ENCODE assay signal across 33 mouse cellular contexts in the genomic region with DNA sequence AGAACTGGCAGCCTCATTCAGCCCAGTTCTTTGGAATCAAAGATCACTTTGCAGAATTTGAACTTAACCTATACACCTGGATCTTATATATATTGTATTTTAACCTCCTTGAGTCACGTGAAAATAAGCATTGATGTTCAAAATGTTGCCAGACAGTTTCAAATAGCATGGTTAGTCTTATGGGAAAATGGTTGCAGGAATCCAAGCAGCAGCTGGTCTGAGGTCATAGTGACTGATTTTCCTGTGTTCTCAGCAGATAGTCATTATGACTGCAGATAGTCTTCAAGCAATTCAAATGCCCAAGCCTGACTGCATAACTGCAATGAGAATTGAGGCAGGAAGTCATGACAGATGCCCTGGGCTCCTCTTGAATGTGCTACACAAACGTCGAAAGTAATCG. TPM values are rescaled to one million over a fixed set of nuclear protein-coding genes. Genes with fewer than 3 reads are reported as not detected.
DNase-seq lines count a peak whose midpoint lies in the region; ATAC-seq lines count a peak whose summit lies in the region.
"Had no signal": no experiment of that assay in that cellular context is flagged by ENCODE, and none has a peak within 500 bp of the region (broad histone marks: within the 10 kb centered on the region; RNA-seq: fewer than 3 reads in every experiment).

No protein-coding gene starts in this region.

- peaks cover 43% of the 10 kb centered on the region for H3K27me3 ChIP-seq in forebrain, embryonic 12.5 days
- H3K27me3 ChIP-seq in forebrain, embryonic 15.5 days, result peaks cover 18% of the 10 kb centered on the region
- H3K27me3 ChIP-seq in lung, embryonic 15.5 days, result 0 out of 2 replicates have a peak, but pooled peaks cover 11% of the 10 kb centered on the region
- peaks cover 18% of the 10 kb centered on the region for H3K27me3 ChIP-seq in embryonic facial prominence, embryonic 14.5 days (replicated peaks; ENCODE audit: control insufficient read depth, insufficient read depth, low read length)
- peaks cover 39% of the 10 kb centered on the region for H3K27me3 ChIP-seq in neural tube, embryonic 13.5 days
- H3K27me3 ChIP-seq: Patski; stomach, embryonic 15.5 days had no signal

- 53% methylated on average over 4 of the region's 4 CpGs for WGBS in forebrain, embryonic 12.5 days
- 46% methylated on average over 4 of the region's 4 CpGs for WGBS in forebrain, embryonic 15.5 days
- 44% methylated on average over 4 of the region's 4 CpGs for WGBS in lung, embryonic 15.5 days
- WGBS in embryonic facial prominence, embryonic 14.5 days, result 43% methylated on average over 4 of the region's 4 CpGs
- WGBS in neural tube, embryonic 13.5 days, result 33% methylated on average over 4 of the region's 4 CpGs

- peaks cover 18% of the 10 kb centered on the region for H3K36me3 ChIP-seq in forebrain, embryonic 12.5 days (replicated peaks)
- H3K36me3 ChIP-seq in forebrain, embryonic 15.5 days, result peaks cover 12% of the 10 kb centered on the region; the same call in 1 of the 2 replicates
- H3K36me3 ChIP-seq in lung, embryonic 15.5 days, result peaks cover 17% of the 10 kb centered on the region
- peaks cover 19% of the 10 kb centered on the region for H3K36me3 ChIP-seq in embryonic facial prominence, embryonic 14.5 days (ENCODE audit: control insufficient read depth, insufficient read depth, low read length)
- H3K36me3 ChIP-seq in neural tube, embryonic 13.5 days, result peaks cover 21% of the 10 kb centered on the region

- ATAC-seq in forebrain, embryonic 12.5 days (ENCODE audit: low FRiP score), result peak; percentile 27; the same call in 1 of the 2 replicates
- no peak for ATAC-seq in forebrain, embryonic 15.5 days (replicated peaks)
- ATAC-seq in lung, embryonic 15.5 days (ENCODE audit: borderline replicate concordance, extremely low read depth, low FRiP score, low TSS enrichment), result no peak
- no peak for ATAC-seq in embryonic facial prominence, embryonic 14.5 days (ENCODE audit: low read depth)
- ATAC-seq in neural tube, embryonic 13.5 days (ENCODE audit: low read depth), result peak; percentile 24; the same call in 1 of the 2 replicates
- ATAC-seq: forebrain, embryonic 16.5 days; intestine, postnatal 0 days; midbrain, embryonic 13.5 days; Patski had no signal

- DNase-seq in lung, postnatal 14 days, result no peak
- no peak for DNase-seq in embryonic facial prominence, embryonic 14.5 days (ENCODE audit: low spot score)
- no peak for DNase-seq in left cerebral cortex, postnatal 10 days (ENCODE audit: extremely low spot score in 1 of 2, low spot score in 2 of 2)
- no peak for DNase-seq in heart, postnatal 25 days (ENCODE audit: low spot score)
- DNase-seq: adrenal gland, postnatal 10 days; cerebellum, adult 11 months; gastrocnemius, postnatal 10 days; heart, postnatal 14 days; kidney, adult 9 months; kidney, postnatal 10 days; layer of hippocampus, postnatal 36 days; lung, embryonic 14.5 days; lung, postnatal 36 days; right cerebral cortex, postnatal 25 days had no signal

- no peak overlapping the region for H3K9ac ChIP-seq in forebrain, embryonic 12.5 days
- no peak overlapping the region for H3K9ac ChIP-seq in forebrain, embryonic 15.5 days (replicated peaks)
- no peak overlapping the region for H3K9ac ChIP-seq in lung, embryonic 15.5 days
- H3K9ac ChIP-seq in embryonic facial prominence, embryonic 14.5 days (ENCODE audit: low read depth, low read length), result no peak overlapping the region
- H3K9ac ChIP-seq in neural tube, embryonic 13.5 days, result no peak overlapping the region
- H3K9ac ChIP-seq: limb, embryonic 12.5 days; lung, embryonic 14.5 days; midbrain, embryonic 13.5 days; stomach, embryonic 15.5 days had no signal

- H3K4me3 ChIP-seq in forebrain, embryonic 12.5 days (replicated peaks), result no peak overlapping the region
- no peak overlapping the region for H3K4me3 ChIP-seq in forebrain, embryonic 15.5 days
- H3K4me3 ChIP-seq in lung, embryonic 15.5 days, result no peak overlapping the region
- H3K4me3 ChIP-seq in embryonic facial prominence, embryonic 14.5 days (ENCODE audit: low read depth, low read length), result no peak overlapping the region
- H3K4me3 ChIP-seq in neural tube, embryonic 13.5 days, result no peak overlapping the region
- H3K4me3 ChIP-seq: limb, embryonic 12.5 days; liver, embryonic 15.5 days had no signal

- H3K27ac ChIP-seq in forebrain, embryonic 12.5 days, result no peak overlapping the region
- H3K27ac ChIP-seq in forebrain, embryonic 15.5 days (replicated peaks), result no peak overlapping the region
- H3K27ac ChIP-seq in lung, embryonic 15.5 days, result no peak overlapping the region
- H3K27ac ChIP-seq in embryonic facial prominence, embryonic 14.5 days (replicated peaks; ENCODE audit: low read depth, low read length), result no peak overlapping the region
- H3K27ac ChIP-seq in neural tube, embryonic 13.5 days (replicated peaks), result 0 out of 2 replicates have a peak overlapping the region, but pooled peaks have one; percentile 1
- H3K27ac ChIP-seq: limb, embryonic 12.5 days; liver, embryonic 15.5 days; midbrain, embryonic 13.5 days; stomach, embryonic 15.5 days had no signal

- intact Hi-C loops in left cerebral cortex, postnatal 10 days (cut with DNase I), result loop anchor here (10.0 kb wide), 1 partner anchor 93 kb away; no protein-coding TSS in a partner anchor
- intact Hi-C loops in heart, postnatal 25 days (cut with DNase I), result no loop called here

- H3K9me3 ChIP-seq in forebrain, embryonic 12.5 days, result no peaks in the 10 kb centered on the region
- no peaks in the 10 kb centered on the region for H3K9me3 ChIP-seq in forebrain, embryonic 15.5 days
- no peaks in the 10 kb centered on the region for H3K9me3 ChIP-seq in lung, embryonic 15.5 days
- H3K9me3 ChIP-seq in embryonic facial prominence, embryonic 14.5 days (ENCODE audit: control insufficient read depth, low read length), result no peaks in the 10 kb centered on the region
- no peaks in the 10 kb centered on the region for H3K9me3 ChIP-seq in neural tube, embryonic 13.5 days
- H3K9me3 ChIP-seq: G1E; limb, embryonic 12.5 days; liver, embryonic 15.5 days; midbrain, embryonic 13.5 days; stomach, embryonic 15.5 days had no signal

- peaks cover 21% of the 10 kb centered on the region for H3K4me1 ChIP-seq in forebrain, embryonic 12.5 days
- peaks cover 22% of the 10 kb centered on the region for H3K4me1 ChIP-seq in forebrain, embryonic 15.5 days
- peaks cover 25% of the 10 kb centered on the region for H3K4me1 ChIP-seq in lung, embryonic 15.5 days
- H3K4me1 ChIP-seq in embryonic facial prominence, embryonic 14.5 days (ENCODE audit: control insufficient read depth, insufficient read depth, low read length), result peaks cover 21% of the 10 kb centered on the region
- peaks cover 35% of the 10 kb centered on the region for H3K4me1 ChIP-seq in neural tube, embryonic 13.5 days (replicated peaks)

- H3K4me2 ChIP-seq in forebrain, embryonic 12.5 days, result no peak overlapping the region
- no peak overlapping the region for H3K4me2 ChIP-seq in forebrain, embryonic 15.5 days (replicated peaks)
- H3K4me2 ChIP-seq in lung, embryonic 15.5 days, result peak overlapping the region; percentile 92; the same call in 1 of the 2 replicates
- H3K4me2 ChIP-seq in embryonic facial prominence, embryonic 14.5 days (ENCODE audit: low read depth, low read length), result 0 out of 2 replicates have a peak overlapping the region, but pooled peaks have one; percentile 70
- no peak overlapping the region for H3K4me2 ChIP-seq in neural tube, embryonic 13.5 days
- H3K4me2 ChIP-seq: liver, embryonic 15.5 days had no signal

RNA-seq across cellular contexts. Expression of a gene that starts 17.7 kb away (rescaled TPM):
- 41.6 and 41.7 TPM in 2 replicates for polyA plus RNA-seq in forebrain, embryonic 12.5 days (2016; fragmentation: Nextera tagmentation; extraction: Ambion mirVana)
- polyA plus RNA-seq in forebrain, embryonic 15.5 days (2015; fragmentation: Nextera tagmentation; extraction: Ambion mirVana), result 55.3 and 55.9 TPM in 2 replicates
- polyA plus RNA-seq in lung, embryonic 15.5 days (2015; fragmentation: Nextera tagmentation; extraction: Ambion mirVana), result 34.8 and 39.0 TPM in 2 replicates
- 42.9 and 44.6 TPM in 2 replicates for polyA plus RNA-seq in embryonic facial prominence, embryonic 14.5 days (2014; fragmentation: Nextera tagmentation; extraction: Ambion mirVana)
- polyA plus RNA-seq in neural tube, embryonic 13.5 days (2015; fragmentation: Nextera tagmentation; extraction: Ambion mirVana), result 65.1 and 67.4 TPM in 2 replicates
- total RNA-seq in left cerebral cortex, postnatal 10 days (2021), result 10 to 100 TPM; 36.1 to 39.4 TPM
- 1 to 10 TPM; 8.4 to 8.9 TPM for total RNA-seq in heart, postnatal 25 days (2021)

RNA-seq across cellular contexts. Expression of a gene that starts 37.3 kb away (rescaled TPM):
- not detected in 2 replicates for polyA plus RNA-seq in forebrain, embryonic 12.5 days (2016; fragmentation: Nextera tagmentation; extraction: Ambion mirVana)
- not detected in 2 replicates for polyA plus RNA-seq in forebrain, embryonic 15.5 days (2015; fragmentation: Nextera tagmentation; extraction: Ambion mirVana)
- polyA plus RNA-seq in lung, embryonic 15.5 days (2015; fragmentation: Nextera tagmentation; extraction: Ambion mirVana), result not detected in 2 replicates
- polyA plus RNA-seq in embryonic facial prominence, embryonic 14.5 days (2014; fragmentation: Nextera tagmentation; extraction: Ambion mirVana), result not detected in 2 replicates
- not detected in 2 replicates for polyA plus RNA-seq in neural tube, embryonic 13.5 days (2015; fragmentation: Nextera tagmentation; extraction: Ambion mirVana)
- total RNA-seq in left cerebral cortex, postnatal 10 days (2021), result under 1 TPM in 1 of 2 experiments, not detected in 1; 0.24 TPM
- not detected for total RNA-seq in heart, postnatal 25 days (2021)
- total RNA-seq: adrenal gland, postnatal 10 days; common myeloid progenitor, adult 5-6 weeks; gastrocnemius, postnatal 10 days; heart, adult 8-10 months; heart, postnatal 14 days; layer of hippocampus, postnatal 36 days; liver, adult 2 months; megakaryocyte, adult 5-6 weeks; monocyte, adult 5-6 weeks had no signal
- polyA plus RNA-seq: forebrain, embryonic 16.5 days; G1E; heart, embryonic 14.5 days; intestine, postnatal 0 days; large intestine, adult 2 months; limb, embryonic 12.5 days; liver, adult 2 months; liver, embryonic 15.5 days; lung, embryonic 14.5 days; midbrain, embryonic 13.5 days; Patski; stomach, embryonic 15.5 days had no signal

RNA-seq across cellular contexts. Expression of a gene that starts 47.8 kb away (rescaled TPM):
- 98.2 and 103 TPM in 2 replicates for polyA plus RNA-seq in forebrain, embryonic 12.5 days (2016; fragmentation: Nextera tagmentation; extraction: Ambion mirVana)
- polyA plus RNA-seq in forebrain, embryonic 15.5 days (2015; fragmentation: Nextera tagmentation; extraction: Ambion mirVana), result 104 and 107 TPM in 2 replicates
- 50.0 and 50.5 TPM in 2 replicates for polyA plus RNA-seq in lung, embryonic 15.5 days (2015; fragmentation: Nextera tagmentation; extraction: Ambion mirVana)
- 63.0 and 68.5 TPM in 2 replicates for polyA plus RNA-seq in embryonic facial prominence, embryonic 14.5 days (2014; fragmentation: Nextera tagmentation; extraction: Ambion mirVana)
- 90.2 and 98.9 TPM in 2 replicates for polyA plus RNA-seq in neural tube, embryonic 13.5 days (2015; fragmentation: Nextera tagmentation; extraction: Ambion mirVana)
- 10 to 100 TPM; 63.8 to 66.6 TPM for total RNA-seq in left cerebral cortex, postnatal 10 days (2021)
- 10 to 100 TPM; 17.0 to 20.6 TPM for total RNA-seq in heart, postnatal 25 days (2021)

RNA-seq across cellular contexts. Expression of a gene that starts 56.9 kb away (rescaled TPM):
- polyA plus RNA-seq in forebrain, embryonic 12.5 days (2016; fragmentation: Nextera tagmentation; extraction: Ambion mirVana), result 33.2 and 34.1 TPM in 2 replicates
- 39.7 and 40.1 TPM in 2 replicates for polyA plus RNA-seq in forebrain, embryonic 15.5 days (2015; fragmentation: Nextera tagmentation; extraction: Ambion mirVana)
- polyA plus RNA-seq in lung, embryonic 15.5 days (2015; fragmentation: Nextera tagmentation; extraction: Ambion mirVana), result 27.3 and 29.3 TPM in 2 replicates
- polyA plus RNA-seq in embryonic facial prominence, embryonic 14.5 days (2014; fragmentation: Nextera tagmentation; extraction: Ambion mirVana), result 24.6 and 24.7 TPM in 2 replicates
- polyA plus RNA-seq in neural tube, embryonic 13.5 days (2015; fragmentation: Nextera tagmentation; extraction: Ambion mirVana), result 31.4 and 35.5 TPM in 2 replicates
- total RNA-seq in left cerebral cortex, postnatal 10 days (2021), result 10 to 100 TPM; 36.0 to 36.4 TPM
- total RNA-seq in heart, postnatal 25 days (2021), result 10 to 100 TPM; 19.1 to 20.5 TPM

Comparison
In these comparisons a context has a peak if more than half of its experiments do, and no peak if none do; other contexts are left out.
1. ATAC-seq: peak in forebrain, embryonic 12.5 days (single experiment) and neural tube, embryonic 13.5 days (single experiment); none in forebrain, embryonic 15.5 days (single experiment), lung, embryonic 15.5 days (single experiment) and embryonic facial prominence, embryonic 14.5 days (single experiment).
2. H3K4me2 ChIP-seq: peak in lung, embryonic 15.5 days (single experiment) and embryonic facial prominence, embryonic 14.5 days (single experiment); none in forebrain, embryonic 12.5 days (single experiment), forebrain, embryonic 15.5 days (single experiment) and neural tube, embryonic 13.5 days (single experiment).